Mouse (Mus musculus) layer of hippocampus, postnatal 36 days (tissue): Measurements from ENCODE around the gene D930007J09Rik. TPM values are rescaled to one million over a fixed set of nuclear protein-coding genes. Genes with fewer than 3 reads are reported as not detected.

Experiments used
- total RNA-seq, 2 experiments: library from RNA; stranded (reverse); gene quantifications; 2 replicates each; pipeline ENCODE4 v1.2.3; 2021

The D930007J09Rik gene
- total RNA-seq, 2 experiments from 2014 or later: 1.1 TPM; not detected in 1

Other genes starting within 250 kb of the D930007J09Rik start
- under 1 TPM; 0.05 to 0.43 TPM for gene Mylk4, start 18.9 kb downstream of the D930007J09Rik start, total RNA-seq
- gene Wrnip1, start 811 bp downstream of the D930007J09Rik start, total RNA-seq: 10 to 100 TPM; 60.6 to 61.5 TPM
- gene Serpinb1a, start 48.3 kb upstream of the D930007J09Rik start, total RNA-seq: 1 to 10 TPM; 3.4 to 4.4 TPM
- under 1 TPM in 1 of 2 experiments, not detected in 1; 0.40 TPM for gene Serpinb1c, start 95.4 kb upstream of the D930007J09Rik start, total RNA-seq
- 1 to 10 TPM in 1 of 2 experiments, under 1 TPM in 1; 0.67 to 2.1 TPM for gene Serpinb6b, start 162.4 kb upstream of the D930007J09Rik start, total RNA-seq
- 1 to 10 TPM; 5.9 to 6.1 TPM for gene Serpinb9, start 200.4 kb upstream of the D930007J09Rik start, total RNA-seq
- not detected for gene Serpinb9b, start 224.6 kb upstream of the D930007J09Rik start, total RNA-seq